Mouse (Mus musculus): Measurements from ENCODE around the gene Agpat3. TPM values are rescaled to one million over a fixed set of nuclear protein-coding genes. Genes with fewer than 3 reads are reported as not detected.

Agpat3 gene
- 43.7 and 45.4 TPM in 2 replicates for polyA plus RNA-seq (2011; ENCODE audit: insufficient read length, low read depth, missing spikeins)

- Histone ChIP-seq H3K27ac (ENCODE audit: insufficient read depth, low read length) (no peak within 1 kb of the TSS; the same call in 1 of the 2 replicates), H3K4me1 (ENCODE audit: control insufficient read depth, insufficient read depth, low read length) (peaks cover 11% of the 10 kb centered on the region; the same call in 1 of the 2 replicates), H3K4me3 (ENCODE audit: insufficient read depth, low read length) (peak within 1 kb of the TSS; percentile 78)
- no peak for TF ChIP-seq CTCF (IDR thresholded peaks at IDR 0.05; ENCODE audit: borderline replicate concordance, insufficient read depth, low read length)
- TF ChIP-seq POLR2A (IDR thresholded peaks at IDR 0.05; ENCODE audit: low read depth, low read length) = peak; percentile 65
Observed at GRCm38 (mm10) chr10:78351887-78352665, at the start of gene Agpat3. Agpat3 (minus strand) TSS chr10:78352489.

GRCm38 (mm10) chr10:78401127-78401526 lies 48.8 kb upstream of the Agpat3 start:
- Histone ChIP-seq H3K4me1 (ENCODE audit: control insufficient read depth, insufficient read depth, low read length) (0 out of 2 replicates have a peak, but pooled peaks cover 2% of the 10 kb centered on the region), H3K27ac (ENCODE audit: insufficient read depth, low read length) (no peak overlapping the region), H3K4me3 (ENCODE audit: insufficient read depth, low read length) (no peak overlapping the region)
- TF ChIP-seq CTCF (IDR thresholded peaks at IDR 0.05; ENCODE audit: borderline replicate concordance, insufficient read depth, low read length) = no peak

- H3K4me1 ChIP-seq (ENCODE audit: control insufficient read depth, insufficient read depth, low read length) = 0 out of 2 replicates have a peak, but pooled peaks cover 2% of the 10 kb centered on the region
- TF ChIP-seq CTCF (IDR thresholded peaks at IDR 0.05; ENCODE audit: borderline replicate concordance, insufficient read depth, low read length) (no peak), POLR2A (IDR thresholded peaks at IDR 0.05; ENCODE audit: low read depth, low read length) (no peak)
- H3K27ac ChIP-seq (ENCODE audit: insufficient read depth, low read length) = no peak overlapping the region
- H3K4me3 ChIP-seq (ENCODE audit: insufficient read depth, low read length) = no peak overlapping the region
Observed at GRCm38 (mm10) chr10:78399090-78399657, 46.9 kb upstream of the Agpat3 start.

GRCm38 (mm10) chr10:78396625-78396885 lies 44.3 kb upstream of the Agpat3 start:
- H3K4me1 ChIP-seq (ENCODE audit: control insufficient read depth, insufficient read depth, low read length) = 0 out of 2 replicates have a peak, but pooled peaks cover 2% of the 10 kb centered on the region
- H3K4me3 ChIP-seq (ENCODE audit: insufficient read depth, low read length) = no peak overlapping the region
- no peak overlapping the region for H3K27ac ChIP-seq (ENCODE audit: insufficient read depth, low read length)
- no peak for TF ChIP-seq POLR2A (IDR thresholded peaks at IDR 0.05; ENCODE audit: low read depth, low read length)
- no peak for TF ChIP-seq CTCF (IDR thresholded peaks at IDR 0.05; ENCODE audit: borderline replicate concordance, insufficient read depth, low read length)

GRCm38 (mm10) chr10:78395819-78396624 lies 43.7 kb upstream of the Agpat3 start:
- Histone ChIP-seq H3K27ac (ENCODE audit: insufficient read depth, low read length) (no peak overlapping the region), H3K4me1 (ENCODE audit: control insufficient read depth, insufficient read depth, low read length) (0 out of 2 replicates have a peak, but pooled peaks cover 2% of the 10 kb centered on the region), H3K4me3 (ENCODE audit: insufficient read depth, low read length) (no peak overlapping the region)
- TF ChIP-seq POLR2A (IDR thresholded peaks at IDR 0.05; ENCODE audit: low read depth, low read length) = no peak
- TF ChIP-seq CTCF (IDR thresholded peaks at IDR 0.05; ENCODE audit: borderline replicate concordance, insufficient read depth, low read length) = peak; percentile 61

- H3K4me1 ChIP-seq (ENCODE audit: control insufficient read depth, insufficient read depth, low read length) = 0 out of 2 replicates have a peak, but pooled peaks cover 2% of the 10 kb centered on the region
- TF ChIP-seq POLR2A (IDR thresholded peaks at IDR 0.05; ENCODE audit: low read depth, low read length) (no peak), CTCF (IDR thresholded peaks at IDR 0.05; ENCODE audit: borderline replicate concordance, insufficient read depth, low read length) (no peak)
- no peak overlapping the region for H3K27ac ChIP-seq (ENCODE audit: insufficient read depth, low read length)
- H3K4me3 ChIP-seq (ENCODE audit: insufficient read depth, low read length) = no peak overlapping the region
Observed at GRCm38 (mm10) chr10:78395377-78395776, 43.1 kb upstream of the Agpat3 start.

GRCm38 (mm10) chr10:78392072-78392471 lies 39.8 kb upstream of the Agpat3 start:
- Histone ChIP-seq H3K27ac (ENCODE audit: insufficient read depth, low read length) (no peak overlapping the region), H3K4me1 (ENCODE audit: control insufficient read depth, insufficient read depth, low read length) (0 out of 2 replicates have a peak, but pooled peaks cover 2% of the 10 kb centered on the region), H3K4me3 (ENCODE audit: insufficient read depth, low read length) (no peak overlapping the region)
- no peak for TF ChIP-seq POLR2A (IDR thresholded peaks at IDR 0.05; ENCODE audit: low read depth, low read length)
- peak; percentile 91 for TF ChIP-seq CTCF (IDR thresholded peaks at IDR 0.05; ENCODE audit: borderline replicate concordance, insufficient read depth, low read length)

- TF ChIP-seq POLR2A (IDR thresholded peaks at IDR 0.05; ENCODE audit: low read depth, low read length) = no peak
- TF ChIP-seq CTCF (IDR thresholded peaks at IDR 0.05; ENCODE audit: borderline replicate concordance, insufficient read depth, low read length) = no peak
- H3K4me1 ChIP-seq (ENCODE audit: control insufficient read depth, insufficient read depth, low read length) = no peaks in the 10 kb centered on the region
- H3K4me3 ChIP-seq (ENCODE audit: insufficient read depth, low read length) = no peak overlapping the region
- no peak overlapping the region for H3K27ac ChIP-seq (ENCODE audit: insufficient read depth, low read length)
Observed at GRCm38 (mm10) chr10:78390982-78391470, 38.7 kb upstream of the Agpat3 start.

GRCm38 (mm10) chr10:78388216-78388980 lies 36.1 kb upstream of the Agpat3 start:
- Histone ChIP-seq H3K4me1 (ENCODE audit: control insufficient read depth, insufficient read depth, low read length) (no peaks in the 10 kb centered on the region), H3K4me3 (ENCODE audit: insufficient read depth, low read length) (no peak overlapping the region), H3K27ac (ENCODE audit: insufficient read depth, low read length) (no peak overlapping the region)
- TF ChIP-seq CTCF (IDR thresholded peaks at IDR 0.05; ENCODE audit: borderline replicate concordance, insufficient read depth, low read length) = no peak
- TF ChIP-seq POLR2A (IDR thresholded peaks at IDR 0.05; ENCODE audit: low read depth, low read length) = no peak
